Mouse (Mus musculus): ENCODE results near the gene Fcho2.

DNA sequence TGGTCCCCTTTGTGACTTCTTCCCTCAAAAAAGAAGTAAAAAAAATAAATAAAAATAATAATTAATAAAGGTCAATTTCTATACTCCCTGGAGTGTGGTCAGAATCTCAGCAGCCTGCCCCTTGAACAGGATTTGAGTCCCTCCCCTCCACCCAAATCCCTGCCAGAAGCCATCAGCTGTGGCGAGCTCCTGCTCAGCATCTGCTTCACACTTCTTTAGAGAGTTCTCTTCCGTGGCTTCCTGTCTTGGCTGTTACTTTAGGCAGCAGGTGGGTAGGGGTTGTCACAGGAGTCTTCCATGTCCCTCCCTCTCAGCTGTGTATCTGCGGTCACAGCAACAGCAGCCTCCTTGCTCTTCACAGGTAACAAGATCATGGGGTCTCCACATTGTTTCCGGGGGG, 109.7 kb downstream of the Fcho2 start:
- TF ChIP-seq CTCF (IDR thresholded peaks at IDR 0.05; ENCODE audit: extremely low read depth, insufficient read depth, insufficient read length, insufficient replicate concordance) (no peak), POLR2A (IDR thresholded peaks at IDR 0.05; ENCODE audit: low read depth, low read length) (no peak)
